Mouse (Mus musculus): Measurements from ENCODE around the gene Sbf2.

GRCm38 (mm10) chr7:110639291-110639915, 24.7 kb upstream of the Sbf2 start:
- TF ChIP-seq CTCF (IDR thresholded peaks at IDR 0.05; ENCODE audit: low read depth), result no peak
- no peak for TF ChIP-seq EP300 (IDR thresholded peaks at IDR 0.05; ENCODE audit: low read depth)

Data from heart, postnatal 0 days (tissue).